Mouse (Mus musculus) adrenal gland, postnatal 14 days (tissue): ENCODE measurements at regions not wholly inside any gene's neighbourhood (a gene's known extent, or its start where the extent isn't known, plus 50 kb on each side); places are given as distances from the start of the nearest gene placed in this dataset.

Experiments
- DNase-seq: peaks from one replicate; pipeline ENCODE4 v3.0.0; 2021; ENCODE audit warnings: mixed read lengths

DNA sequence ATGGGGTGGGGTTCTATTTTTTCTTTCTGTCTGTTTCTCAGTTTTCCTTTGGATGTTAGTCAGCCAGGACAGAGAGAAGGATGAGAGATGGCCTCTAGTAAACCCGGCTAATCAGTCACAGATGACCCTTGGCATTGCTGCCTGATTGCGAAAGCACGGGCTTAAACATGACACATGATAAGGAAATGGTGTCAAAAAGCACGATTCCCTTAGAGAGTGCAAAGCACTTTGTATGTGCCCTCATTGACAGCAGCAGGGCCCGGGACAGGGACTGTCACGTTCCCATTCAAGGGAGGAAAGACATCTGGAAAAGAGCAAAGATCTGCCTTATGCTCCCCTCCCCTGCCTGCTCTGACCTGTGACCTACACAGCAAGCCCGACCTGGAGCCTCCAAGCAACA, 234.1 kb downstream of the Foxo1 start:
- peak; percentile 79 for DNase-seq

DNA sequence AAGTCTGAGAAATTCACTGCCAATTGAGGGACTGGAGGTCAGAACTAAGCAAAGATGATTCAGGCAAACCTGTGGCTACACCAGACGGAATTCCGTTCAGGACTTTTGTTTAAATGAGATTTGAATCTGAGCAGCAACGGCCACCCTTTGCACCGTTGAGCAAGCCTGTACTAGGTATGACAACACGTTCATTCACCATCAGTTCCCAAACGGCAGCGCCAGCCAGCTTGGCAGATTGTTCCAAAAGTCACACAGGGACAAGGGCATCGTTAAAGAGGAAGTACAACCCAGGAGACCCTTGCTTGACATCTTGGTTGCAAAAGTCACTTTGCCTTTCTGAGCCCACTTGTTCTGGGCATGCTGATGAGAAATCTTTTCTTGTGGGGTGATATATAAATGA, 233.5 kb downstream of the Foxo1 start:
- DNase-seq = peak; percentile 66

DNA sequence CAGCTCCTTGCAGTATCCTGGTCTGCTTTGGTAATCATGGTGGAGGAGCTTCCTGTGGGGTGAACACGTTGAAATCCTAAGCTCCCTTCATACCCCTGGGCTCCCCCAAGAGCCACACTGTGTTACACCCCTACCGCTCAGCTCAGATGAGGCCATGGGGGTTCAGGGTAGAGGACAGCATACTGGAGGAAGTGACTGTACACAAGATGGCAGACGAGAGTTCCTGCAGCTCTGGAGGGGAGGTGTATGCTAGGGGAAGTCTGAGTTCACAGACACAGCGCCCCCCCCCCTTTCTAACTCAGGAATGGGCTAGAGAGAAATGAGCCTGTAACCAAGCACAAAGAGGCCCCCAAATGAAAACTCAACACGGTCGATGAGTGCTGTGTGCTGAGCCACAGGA, 231.9 kb downstream of the Foxo1 start:
- no peak for DNase-seq

DNA sequence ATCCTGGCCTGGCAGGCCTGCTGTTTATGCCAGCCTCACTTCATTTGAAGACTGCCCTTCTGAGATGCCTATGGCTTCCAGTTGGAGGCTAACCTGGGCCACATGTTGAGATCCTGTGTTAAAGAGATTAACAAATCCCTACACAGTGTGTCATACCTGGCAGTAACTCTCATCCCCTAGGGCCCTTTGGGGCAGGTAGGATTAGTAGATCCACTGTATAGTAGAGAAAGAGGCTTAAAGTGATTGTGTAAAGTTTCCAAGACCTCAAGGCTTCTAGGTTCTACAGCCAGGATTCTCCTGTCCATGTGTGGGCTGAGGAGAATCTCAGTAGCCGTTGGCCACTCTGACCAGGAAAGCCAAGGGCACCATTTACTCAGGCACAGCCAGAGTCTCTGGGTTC, 231.4 kb downstream of the Foxo1 start:
- no peak for DNase-seq

DNA sequence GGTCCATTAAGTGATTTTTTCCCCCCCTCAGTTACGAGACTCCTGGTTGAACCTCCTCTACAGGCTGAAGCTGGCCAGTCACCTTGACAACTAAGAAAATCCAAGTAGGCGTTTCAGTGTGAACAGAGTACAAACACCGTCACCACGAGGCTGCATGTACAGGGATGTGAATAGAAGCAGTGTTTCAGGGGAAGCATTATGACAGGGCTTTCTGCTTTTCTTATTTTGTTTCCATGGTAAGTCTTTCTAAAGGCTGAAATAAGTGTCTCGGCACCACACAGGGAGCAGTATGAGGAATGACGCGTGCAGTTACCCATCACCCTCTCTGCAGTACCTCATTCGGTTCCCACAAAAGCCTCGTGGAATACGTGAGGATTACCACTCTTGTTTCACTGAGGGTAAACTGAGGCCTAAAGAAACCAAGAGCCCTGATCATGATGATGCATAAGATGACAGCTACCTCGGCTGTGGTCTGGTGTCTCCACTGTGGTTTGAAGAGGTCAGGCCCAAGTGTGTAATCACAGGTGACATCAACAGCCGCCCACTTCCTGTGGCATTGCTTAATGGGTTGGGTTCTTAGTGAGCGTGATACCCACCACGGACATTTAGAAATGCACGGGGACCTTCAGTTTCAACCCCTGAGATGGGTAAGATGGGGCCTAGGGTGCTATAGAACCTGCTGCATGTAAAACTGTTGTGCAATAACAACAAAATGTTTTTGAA, 230.5 kb downstream of the Foxo1 start:
- DNase-seq = no peak

DNA sequence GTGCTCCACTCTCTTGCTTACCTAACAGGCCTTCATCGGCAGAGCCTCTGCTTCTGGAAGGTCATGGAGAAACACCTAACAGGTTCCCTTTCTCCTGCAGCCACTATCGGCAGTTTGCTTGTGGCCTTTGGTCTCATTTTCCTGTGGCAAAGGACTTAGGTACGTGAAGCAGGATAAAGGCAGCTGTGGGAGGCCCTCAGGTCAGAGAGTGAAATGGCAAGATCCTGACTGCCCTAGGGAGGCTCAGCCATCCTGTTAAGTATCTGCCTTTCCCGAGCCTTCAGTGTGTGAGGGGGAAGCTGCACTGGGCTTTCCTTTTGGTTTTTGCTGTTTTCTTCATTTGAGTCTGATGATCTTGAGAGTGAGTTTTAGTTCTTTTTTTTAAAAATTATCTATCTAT, 228.8 kb downstream of the Foxo1 start:
- no peak for DNase-seq

DNA sequence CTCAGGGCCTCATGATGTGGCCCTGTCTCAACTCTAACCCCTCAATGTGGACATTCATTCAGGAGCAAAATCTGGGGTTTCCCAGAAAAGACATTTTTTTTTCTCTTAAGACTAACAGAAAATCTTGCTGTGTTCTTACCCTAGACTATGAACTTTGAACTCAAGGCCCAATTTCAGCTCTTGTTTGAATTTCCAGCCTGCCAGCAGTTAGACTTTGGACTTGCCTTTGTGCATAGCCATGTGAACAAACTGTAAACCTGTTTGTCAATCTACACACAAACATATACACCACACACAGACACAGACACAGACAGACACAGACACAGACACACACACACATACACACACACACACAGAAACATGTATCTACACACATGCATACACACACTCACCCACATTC, 227.3 kb downstream of the Foxo1 start:
- DNase-seq = no peak

DNA sequence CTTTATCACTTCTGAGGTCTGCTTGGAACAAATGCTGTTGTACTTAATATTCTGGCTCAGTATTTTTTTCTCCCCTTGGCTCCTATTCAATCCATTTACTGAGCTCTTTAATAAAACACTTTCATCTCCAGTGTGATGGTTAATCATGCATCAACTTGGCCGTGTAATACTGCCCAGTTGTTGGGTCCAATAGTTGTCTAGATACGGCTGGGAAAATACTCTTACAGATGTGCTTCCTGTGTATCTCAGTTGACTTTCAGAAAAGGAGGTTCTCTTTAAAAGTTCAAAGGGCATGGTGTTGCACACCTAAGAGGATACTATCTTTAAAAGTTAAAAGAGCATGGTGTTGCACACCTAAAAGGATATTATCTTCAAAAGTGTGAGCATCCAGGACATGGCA, 226.8 kb downstream of the Foxo1 start:
- no peak for DNase-seq

DNA sequence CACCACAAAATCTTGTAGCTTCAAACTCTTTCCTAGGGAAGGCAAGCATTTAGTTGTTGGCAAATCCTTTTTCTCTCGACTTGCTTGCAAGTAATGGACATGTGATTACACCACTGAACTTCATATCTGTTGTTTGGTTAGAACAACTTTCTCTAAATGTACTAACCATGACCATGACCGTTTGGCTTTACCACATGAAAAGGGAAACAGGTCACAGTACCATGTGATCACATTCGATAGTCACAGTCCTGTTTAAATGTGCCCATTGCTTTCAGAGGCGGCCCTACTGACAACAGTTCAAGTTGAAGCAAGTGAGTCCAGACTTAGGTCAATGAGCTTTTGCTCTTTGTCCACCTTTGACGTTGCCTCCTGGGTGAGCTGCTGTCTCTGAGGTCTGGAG, 211.1 kb downstream of the Foxo1 start:
- DNase-seq = no peak

DNA sequence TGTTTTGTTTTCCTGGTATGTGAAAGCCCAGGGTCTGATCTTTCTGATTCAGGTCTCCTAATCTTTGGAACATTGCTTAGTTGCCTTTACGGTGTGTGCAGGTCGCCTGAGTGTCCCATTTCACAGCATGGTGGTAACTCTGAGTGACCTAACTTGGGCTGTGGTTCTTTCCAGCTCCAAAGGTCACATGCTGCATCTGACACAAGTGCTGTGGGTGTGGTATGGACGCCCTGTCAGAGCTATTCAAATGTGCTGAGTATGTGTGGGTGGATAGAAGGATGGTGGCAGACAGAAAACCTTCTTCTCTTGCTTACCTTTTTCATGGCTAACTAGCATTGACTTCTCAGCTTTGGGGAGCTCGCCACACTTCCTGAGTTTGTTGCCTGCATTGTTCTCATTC, 201.8 kb downstream of the Foxo1 start:
- no peak for DNase-seq

DNA sequence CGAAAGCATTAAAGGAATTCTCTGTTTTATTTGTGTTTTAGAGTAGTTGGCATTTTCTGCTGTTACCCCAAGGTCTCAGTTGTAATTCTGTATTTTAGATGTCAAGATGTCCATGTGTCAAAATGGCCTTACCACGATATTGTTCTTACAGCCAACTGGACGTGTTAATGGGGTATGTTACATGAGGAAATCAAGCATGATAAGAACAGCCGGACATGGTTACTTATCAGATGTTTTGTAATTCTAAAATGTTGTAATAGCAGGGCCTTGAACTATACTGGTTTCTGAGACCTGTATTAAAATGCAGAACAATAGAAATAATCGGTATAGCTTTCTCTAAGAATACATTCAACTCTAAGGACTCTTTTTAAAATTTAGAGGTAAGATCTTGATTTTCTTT, 201.3 kb downstream of the Foxo1 start:
- no peak for DNase-seq

DNA sequence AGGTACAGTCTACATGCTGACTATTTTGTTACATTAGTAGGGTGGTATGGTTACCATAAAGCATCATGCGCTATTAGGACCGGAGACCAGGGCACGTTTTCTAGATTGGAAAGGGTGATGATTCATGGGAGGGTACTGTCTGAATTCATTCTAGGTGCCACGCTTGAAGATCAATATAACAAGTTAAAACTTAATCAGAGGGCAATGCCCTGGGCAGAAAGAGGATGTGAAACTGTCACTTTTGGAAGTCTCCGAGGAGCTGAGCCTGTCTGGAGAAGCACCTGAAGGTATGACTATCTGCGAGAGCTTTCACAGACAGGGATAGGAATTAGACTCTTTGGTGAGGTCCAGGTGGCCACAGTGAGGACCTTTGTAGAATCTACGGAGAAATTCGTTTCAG, 200.2 kb downstream of the Foxo1 start:
- DNase-seq = no peak

DNA sequence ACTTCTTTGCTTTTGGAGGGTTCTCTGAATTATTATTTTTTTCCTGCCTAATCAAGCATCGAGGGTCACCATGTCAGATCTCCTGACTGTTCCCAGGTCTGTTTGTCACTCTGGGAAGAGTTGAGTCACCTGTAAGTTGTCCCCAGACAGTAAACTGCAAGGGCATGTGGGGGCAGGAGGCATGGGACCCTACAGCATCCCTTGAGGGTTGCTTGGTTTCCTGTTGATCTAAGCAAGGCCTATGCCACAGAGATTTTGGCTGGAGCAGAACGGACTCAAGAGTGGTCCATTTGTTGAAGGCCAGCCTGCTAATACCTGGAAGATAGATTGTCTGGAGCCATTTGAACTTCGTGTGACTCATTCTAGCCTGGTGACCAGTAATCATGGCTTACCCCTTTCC, 199.7 kb downstream of the Foxo1 start:
- no peak for DNase-seq

DNA sequence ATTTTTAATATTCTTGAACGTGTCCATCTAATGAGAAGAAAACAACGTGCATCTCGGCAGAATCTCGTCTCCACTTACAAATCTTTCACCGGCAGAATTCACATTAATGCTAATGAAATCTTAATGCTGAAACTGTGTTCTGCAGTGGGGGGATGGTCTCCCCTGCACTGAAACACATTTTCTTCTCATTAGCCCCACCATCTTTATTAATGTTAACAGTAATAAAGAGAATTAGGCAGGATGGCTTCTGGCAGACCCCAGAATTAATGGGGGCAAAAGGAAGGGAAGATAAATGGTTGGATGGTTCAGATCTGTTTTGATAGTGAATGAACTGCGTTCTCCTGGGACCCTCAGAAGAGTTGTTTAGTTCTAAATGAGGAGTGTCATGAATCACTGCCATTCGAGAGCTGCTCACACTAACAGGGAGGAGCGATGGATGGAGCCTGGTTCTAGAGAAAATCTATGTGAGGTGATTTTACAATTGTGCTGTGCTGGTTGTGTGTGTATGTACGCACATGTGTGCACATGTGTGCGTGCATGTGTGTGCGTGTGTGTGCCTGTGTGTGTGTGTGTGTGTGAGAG, 198.9 kb downstream of the Foxo1 start:
- DNase-seq = no peak

DNA sequence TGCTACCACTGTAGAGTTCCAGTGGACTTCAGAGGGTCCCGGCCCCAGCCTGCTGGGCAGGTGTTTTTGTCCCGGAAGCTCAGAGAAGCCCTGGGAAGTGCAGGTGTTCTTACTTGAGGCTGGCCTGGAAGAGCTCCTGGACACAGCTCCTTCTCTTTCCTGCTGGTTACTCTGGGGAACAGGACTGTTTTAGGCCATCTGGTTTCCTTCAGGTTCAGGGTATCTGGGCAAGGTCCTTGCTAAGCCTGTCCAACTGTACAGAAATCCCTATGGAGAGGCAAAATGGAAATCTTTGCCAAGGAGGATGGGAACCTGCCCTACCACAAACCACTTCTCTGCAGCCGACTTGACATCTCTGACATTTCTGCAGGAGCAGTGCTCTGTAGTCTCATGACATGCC, 198.4 kb downstream of the Foxo1 start:
- no peak for DNase-seq

DNA sequence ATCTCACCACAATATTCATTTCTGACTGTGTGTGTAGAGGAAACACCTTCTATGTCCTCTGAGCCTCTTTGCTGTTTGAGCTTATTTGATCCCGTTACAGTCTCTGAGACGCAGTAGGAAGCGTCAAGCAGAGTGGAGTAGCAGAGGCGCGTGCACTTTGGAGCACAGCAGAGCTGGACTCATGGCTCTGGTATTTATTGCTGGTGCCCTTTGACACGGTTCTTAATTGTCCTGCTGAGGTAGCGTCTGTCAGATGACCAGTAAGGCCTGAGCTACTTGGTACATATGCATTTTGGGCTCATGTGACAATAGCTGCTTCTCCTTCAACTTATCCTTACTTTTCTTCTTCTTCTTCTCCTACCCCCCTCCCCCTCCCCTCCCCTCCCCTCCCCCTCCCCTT, 195.8 kb downstream of the Foxo1 start:
- no peak for DNase-seq

DNA sequence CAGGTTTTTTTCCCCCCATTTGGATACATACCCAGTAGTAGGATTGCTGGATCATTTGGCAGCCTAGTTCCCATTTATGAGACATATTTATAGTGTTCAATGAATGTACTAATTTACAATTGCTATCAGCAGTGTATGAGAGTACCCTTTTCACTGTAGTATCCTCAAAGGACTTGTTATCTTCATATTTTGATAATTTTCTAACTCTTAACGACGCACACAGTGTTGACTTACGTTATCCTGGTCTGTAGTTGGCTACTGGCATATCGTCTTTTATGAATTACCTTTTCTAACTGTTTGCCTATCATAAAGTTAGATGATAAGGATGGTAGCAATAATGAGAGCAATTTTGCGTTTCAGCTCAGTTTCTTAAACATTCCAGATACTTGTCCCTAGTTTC, 186.8 kb downstream of the Foxo1 start:
- DNase-seq = no peak

DNA sequence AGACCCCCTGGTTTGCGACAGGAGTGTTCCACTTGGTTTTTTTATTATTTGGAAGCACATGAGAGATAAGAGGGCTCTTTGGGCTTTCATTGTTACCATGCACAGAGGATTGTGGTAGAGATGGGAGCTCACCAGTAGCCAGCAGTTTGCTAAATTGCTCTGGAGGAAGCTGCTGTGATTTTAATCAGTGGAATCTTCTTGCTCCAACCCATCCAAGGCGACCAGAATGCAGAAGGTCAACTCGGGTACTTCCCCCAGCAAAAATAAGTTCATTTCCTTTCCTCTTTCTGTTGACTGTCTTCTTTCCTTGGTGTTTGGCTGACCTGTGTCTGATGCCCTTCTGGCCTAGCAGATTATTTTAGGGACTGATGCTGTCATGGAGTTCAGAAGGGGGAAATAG, 184.9 kb downstream of the Foxo1 start:
- DNase-seq = no peak

DNA sequence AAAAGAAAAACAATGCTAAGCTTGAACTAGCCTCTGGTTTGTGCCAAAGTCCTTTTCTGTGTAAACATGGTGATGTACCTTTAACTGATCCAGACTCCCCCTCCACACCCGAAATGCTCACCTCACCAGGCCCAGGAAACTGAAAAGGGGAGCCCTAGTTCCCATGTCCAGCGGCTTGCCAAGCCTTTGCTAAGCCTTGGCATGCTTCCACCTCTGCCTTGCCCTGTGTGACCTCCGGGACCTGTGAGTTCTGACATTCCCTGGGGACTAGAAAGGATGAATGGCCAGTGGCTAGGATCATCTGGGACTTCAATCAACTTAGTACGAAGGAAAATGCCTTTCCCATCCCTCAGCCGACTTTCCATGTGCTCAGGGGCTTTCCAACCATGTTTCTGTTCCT, 184.2 kb downstream of the Foxo1 start:
- DNase-seq = peak; percentile 84

DNA sequence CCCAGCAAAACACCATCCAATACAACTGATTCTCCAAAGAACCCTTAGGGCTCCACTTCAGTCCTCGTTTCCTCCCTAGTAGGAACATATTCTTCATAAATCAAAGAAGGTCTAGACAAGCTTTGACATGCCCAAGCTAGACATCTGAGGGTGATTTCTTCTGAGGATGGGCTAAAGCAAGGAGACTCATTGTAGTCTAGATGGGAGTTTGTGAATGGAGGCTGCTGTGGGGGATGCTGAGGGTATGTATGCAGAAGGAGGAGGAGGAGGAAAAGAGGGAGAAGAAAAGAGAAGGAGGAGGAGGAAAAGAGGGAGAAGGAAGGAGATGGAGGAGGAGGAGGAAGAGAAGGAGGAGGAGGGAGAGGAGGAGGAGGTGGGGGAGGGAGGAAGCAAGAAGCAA, 178.9 kb downstream of the Foxo1 start:
- DNase-seq = no peak

DNA sequence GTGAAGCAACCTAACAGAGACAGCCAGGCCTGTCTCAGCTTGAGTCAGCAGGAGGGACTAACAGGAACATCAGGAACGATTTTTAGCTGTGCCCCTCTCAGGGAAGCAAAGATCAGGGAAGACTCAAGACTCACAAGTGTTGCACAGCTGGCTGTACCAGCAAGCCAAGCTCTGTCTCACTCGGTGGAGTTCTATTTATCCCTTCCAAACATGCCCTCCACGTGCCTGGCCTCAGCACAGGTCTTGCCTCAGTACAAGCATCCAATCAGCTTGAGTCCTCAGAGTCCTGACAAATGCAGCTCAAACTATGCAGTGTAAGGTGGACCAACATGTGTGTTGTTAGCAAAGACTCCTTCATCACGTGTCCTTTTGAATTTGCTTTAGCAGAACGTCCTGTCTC, 178.4 kb downstream of the Foxo1 start:
- no peak for DNase-seq

DNA sequence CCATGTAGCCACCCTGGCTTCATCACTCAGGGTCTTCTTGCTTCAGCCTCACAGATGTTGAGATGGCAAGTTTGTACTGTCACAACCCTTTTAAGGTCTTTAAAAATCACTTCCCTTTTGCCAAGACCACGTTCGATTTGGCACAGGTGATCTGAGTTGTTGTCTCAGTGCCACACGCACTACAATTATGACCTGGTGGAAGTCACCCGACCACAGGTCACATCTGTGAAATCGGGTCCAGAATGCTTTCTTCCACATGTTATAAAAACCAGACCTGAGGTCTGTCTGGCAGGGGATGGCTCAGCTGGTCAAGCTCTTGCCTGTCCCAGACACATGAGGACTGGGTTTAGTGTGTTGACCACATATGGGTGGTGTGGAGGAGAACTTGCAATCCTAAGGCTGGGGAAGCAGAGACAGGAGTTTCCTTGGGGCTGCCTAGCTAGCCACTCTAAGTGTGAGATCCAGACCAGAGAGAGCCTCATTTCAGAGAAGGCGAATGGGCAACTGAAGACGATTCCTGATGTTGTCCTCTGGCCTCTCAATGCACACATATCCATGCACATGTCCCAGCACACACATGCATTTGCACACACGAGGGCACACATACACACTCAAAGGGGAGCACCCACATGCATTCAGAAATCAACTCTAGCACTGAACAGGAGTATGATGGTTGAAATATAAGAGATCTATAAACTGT, 176.4 kb downstream of the Foxo1 start:
- DNase-seq = no peak

DNA sequence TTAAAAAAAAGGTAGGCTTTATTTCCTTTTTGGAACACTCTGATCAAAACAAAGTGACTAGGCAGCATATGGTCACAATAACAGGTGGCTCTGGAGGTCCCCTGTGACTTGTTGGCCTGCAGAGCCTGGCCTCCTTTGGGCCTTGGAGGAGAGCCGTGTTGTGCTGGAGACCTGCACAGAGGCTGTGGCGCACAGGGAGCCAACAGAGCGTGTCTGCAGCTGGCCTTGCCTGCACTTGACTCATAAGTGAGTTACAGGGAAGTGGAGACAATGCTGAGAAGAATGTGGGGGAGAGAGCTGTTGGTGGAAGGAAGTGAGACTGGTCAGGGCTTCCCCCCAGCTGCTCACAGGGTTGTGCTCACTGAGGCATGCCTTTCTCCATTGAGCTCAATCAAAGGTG, 175.7 kb downstream of the Foxo1 start:
- peak; percentile 70 for DNase-seq

DNA sequence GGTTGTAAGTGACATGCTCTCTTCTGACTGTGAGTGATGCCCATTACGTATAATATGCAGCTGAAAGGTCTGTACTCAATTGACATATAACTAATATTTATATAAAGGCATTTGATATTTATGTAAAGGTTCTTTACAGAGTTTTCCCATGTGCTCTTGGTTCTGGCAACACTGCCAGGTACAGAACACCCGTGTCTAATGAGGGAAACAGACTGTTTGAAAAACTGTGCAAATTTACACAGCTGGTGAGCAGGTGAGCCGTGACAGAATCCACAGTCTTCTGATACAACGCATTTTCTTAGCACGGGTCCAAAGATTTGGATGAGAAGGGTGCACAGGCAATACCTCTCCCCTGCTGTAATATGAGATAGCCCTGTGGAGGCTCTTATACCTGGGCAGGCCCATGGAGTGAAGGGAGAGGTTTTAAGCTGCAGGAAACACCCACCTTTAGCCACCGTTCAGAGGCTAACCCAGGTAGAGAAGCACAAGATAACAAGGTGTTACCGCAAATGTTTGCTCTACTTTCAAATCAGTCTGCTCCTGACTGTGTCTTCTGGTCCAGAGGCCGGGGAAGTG, 161.0 kb downstream of the Foxo1 start:
- DNase-seq = no peak
